Mouse (Mus musculus) fat pad, adult 2 months (tissue): ENCODE results near the gene Rin2.

Source experiments
- DNase-seq: peaks from one replicate; pipeline ENCODE4 v3.0.0-alpha.2; 2011; ENCODE audit warnings: low read depth, low spot score; ENCODE audit errors: extremely low read depth

Gene Rin2

DNA sequence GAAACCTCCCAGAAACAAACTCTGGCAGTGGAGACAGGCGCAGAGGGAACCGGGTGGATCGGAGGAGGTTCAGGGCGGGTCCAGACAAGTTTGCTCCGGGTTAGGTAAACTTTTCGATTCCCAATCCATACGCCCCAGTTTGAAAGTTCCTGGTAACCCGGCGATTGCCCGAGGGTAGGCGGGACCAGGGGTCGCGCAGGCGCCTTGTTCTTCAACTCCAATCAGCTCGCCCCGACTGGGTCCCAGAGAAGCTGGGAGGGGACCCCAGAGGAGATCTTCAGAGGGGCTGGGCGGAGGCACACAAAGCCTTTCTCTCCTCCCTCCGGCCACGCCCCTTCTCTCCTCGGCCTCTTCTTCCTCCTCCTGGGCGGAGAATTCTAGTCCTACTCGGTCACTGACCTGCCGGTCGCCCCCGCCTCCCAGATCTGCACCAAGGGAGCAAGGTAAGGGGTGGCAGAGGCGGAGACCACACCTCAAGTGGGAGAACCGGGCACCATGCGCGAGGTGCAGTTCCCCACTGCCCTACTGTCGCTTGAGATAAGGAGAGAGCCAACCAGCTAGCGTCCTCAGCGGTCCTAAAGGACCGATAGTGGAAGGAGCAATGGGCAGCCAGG, at the start of gene Rin2:
TSS of gene Rin2 (plus strand) at position 74 of the 614 bp plus-strand sequence.
- no peak for DNase-seq

DNA sequence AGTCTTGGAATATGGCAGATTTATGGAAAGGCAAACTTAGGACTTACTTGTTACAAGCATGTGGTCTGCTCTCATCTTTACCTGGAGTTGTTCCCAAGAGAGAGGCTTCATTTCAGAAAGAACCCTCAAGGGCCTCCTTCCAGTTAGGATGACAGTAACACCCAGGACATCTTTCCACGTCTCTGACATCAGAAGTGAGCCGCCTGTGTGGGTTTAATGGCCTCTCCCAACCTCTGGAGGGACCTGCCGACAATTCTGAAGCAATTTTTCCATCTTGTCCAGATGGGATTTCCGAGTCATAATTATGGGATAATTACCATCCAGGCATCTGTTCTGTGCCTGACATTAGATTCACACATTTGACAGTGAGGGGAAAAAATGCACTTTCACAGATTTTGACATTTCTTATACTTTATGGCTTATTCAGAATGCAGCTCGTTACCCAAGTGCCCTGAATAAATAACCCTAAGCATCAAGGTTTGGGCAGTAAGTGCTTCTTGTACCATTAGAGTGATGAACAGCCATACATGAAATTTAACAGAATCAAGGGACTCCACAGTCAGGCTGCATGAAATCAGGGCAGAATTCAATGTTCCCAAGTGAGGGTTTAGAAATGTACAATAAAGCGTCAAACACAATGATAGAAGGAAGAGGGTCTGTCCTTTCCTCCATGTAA, 43.8 kb upstream of the Rin2 start:
- DNase-seq: no peak

DNA sequence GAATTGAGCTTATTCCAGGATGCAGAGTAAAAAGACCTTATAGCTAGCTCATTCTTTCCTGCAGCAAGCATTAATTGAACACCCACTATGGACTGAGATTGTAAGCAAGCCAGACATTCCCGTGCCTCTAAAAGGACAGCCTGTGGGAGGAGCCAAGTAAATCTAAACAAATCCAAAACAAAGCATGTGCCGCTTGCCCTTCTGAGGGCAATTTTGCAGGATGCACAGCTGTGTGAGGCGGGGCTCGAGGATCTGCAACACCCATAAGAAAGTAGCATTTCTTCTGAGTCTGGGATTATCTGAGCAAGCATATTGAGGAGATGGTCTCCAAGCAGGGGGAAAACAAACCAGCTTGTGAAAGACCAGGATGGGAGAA, 43.2 kb upstream of the Rin2 start:
- no peak for DNase-seq

DNA sequence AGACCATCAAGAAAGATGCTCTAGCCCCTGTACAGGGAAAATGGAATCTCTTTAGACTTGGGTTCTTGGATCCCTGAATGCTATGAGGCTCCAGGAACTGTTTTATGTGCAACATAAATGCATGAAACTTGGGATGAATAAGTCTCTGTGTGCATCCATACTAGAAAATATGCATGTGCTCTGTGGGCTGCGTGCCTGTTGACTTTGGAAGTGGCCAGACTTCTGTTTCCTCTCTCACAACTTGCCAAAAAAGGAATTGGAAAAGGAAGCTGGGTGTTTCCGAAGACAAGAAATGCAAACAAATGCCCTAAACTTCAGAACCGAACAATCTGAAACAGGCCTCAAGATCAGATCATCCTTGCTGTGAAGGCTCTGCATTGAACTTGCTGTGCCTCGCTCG, 41.2 kb upstream of the Rin2 start:
- DNase-seq: no peak

DNA sequence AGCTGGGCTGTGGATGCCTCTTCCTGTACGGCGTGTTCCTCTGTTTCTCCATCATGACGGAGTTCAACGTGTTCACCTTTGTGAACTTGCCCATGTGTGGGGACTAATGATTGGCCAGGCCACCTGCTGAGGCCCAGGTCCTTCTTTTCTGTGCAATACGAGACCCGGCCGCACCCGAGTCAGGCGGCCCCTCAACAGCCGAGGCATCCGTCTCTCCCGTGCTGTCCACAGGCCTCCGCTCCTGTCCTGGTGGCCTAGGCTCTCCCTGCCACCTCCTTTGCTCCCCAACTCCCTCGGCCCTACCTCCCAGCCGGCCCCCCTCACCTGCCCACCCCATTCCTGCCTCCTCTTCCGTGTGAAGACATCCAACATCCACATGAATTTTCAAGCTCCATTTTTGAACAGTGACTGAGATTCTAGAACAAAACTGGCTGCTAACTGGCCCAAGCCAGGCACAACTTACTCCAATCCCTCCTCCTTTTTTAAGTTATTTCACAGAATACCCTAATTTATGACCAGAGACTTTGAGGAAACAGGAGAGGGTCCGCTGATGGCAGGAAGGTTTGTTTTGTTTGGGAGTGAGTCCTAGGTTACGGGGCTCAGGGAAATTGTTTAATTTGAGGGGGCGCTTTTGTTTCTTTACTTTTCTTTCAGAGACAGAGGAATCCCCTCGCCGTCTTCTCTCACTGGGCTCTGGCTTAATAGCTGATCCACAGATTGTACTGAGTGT, 34.6 kb upstream of the Rin2 start:
- DNase-seq: no peak

DNA sequence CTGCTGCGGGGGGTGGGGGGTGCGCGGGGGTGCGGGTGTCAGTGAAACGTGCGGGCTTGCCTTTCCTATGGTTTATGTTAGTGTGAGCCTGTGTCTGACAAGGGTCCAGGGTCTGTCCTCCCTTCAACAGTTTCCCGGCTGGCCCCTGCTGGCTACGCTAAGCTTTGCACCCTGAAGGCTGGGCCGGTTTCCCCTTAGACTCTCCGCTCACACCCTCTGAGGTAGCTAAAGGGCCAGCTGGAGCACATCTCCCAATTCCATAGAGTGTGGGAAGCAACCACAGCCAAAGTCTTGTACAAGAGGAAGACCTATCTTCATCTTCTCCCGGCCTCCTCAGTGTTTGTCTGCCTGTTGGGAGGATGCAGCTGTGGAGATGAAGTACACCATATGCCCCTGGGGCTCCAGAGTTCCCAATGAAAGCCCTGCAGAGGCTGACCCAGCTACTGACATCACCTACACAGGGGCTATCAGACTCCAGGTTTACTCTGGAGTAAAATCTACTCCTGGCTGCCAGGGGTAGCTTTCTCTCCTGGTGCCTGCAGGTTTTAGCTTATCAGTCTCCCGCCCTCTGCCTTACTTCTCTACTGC, 19.5 kb upstream of the Rin2 start:
- DNase-seq: no peak

DNA sequence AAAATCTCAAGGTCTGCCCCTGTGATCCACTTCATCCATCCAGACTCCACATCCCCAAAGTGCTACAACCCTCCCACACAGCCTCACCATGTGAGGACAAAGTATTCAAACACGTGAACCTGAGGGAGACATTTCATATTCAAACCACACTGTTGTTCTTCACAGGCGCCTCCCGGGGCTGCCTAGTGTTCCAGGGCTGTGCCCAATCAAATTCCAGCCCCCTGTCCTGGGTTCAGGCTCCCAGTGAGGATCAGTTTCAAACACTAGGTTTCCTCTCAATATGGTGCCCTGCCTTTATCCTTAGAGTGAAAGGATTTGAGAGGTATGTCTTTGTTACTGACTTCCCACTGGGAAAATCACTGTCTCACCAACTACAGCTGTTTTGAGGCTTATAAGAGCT, 18.9 kb upstream of the Rin2 start:
- no peak for DNase-seq

DNA sequence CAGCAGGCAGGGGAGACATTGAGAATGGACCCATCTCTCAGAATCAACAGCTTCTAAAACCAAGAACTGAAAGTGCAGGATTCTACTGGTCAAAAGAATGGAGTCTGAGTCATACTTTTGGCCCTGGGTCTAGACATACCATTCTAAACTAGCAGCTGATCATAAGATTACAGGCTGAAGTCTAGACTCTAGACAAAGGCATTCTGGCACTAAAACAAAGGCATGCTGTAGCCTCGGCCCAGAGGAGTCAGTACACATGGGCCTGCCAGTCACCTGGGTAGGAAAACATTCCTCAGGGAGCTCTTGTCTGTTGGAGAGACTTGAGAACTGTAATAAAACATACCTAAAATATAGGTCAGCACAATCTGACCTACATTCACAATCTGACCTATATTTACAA, 18.3 kb upstream of the Rin2 start:
- DNase-seq: no peak

DNA sequence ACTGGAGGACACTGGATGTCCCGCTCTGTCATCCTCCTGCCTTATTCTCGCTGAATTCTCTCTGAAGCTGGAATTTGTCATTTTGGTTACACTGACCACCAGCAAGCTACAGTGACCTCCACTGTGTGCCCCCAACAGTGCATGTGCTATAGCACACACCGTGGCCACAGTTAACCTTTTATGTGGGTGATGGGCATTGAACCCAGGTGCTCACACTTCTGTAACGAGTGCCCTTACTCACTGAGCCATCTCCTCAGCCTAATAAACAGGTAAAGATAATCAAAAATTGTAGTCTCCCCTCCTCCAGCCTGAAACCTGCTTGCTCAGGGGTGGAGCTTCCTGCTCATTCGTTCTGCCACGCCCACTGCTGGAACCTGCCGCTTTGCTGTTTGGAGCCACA, 13.8 kb upstream of the Rin2 start:
- DNase-seq: no peak

DNA sequence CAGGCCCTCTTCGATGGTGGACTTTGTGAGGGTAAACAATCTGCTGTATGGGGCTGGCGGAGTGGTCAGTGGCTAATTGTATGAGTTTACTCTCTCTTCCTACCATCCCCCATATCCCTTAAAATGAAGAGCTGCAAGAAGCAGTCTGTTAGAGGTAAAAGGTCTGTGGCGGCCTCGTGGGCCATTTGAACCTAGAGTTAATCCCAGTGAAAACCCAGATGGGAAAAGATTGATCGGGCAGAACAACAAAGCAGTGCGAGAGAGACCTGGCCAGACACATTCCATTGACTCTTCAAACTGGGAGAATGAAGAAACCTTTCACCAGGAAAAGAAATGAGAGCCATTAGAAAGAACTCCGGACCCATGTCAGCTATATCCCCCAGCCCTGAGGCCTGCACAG, 11.1 kb upstream of the Rin2 start:
- DNase-seq: no peak

DNA sequence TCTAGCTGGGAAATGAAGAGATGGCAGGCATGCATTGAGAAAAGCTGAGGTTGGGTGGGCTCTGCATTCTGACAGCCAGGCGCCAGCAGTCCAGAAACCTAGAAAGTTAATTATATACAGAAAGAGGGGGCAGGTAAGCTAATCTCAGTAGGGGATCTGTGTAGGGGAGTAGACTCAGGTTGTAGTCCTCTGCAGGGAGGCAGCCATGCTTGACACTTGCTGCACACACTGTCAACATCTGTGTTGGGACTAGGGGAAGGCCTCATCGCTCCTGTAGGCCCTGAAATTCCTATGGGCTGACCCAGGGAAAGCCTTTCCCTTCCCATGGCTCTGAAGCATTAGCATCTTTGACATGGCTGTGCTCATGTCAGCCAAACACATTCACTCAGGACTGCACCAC, 10.7 kb upstream of the Rin2 start:
- DNase-seq: no peak

DNA sequence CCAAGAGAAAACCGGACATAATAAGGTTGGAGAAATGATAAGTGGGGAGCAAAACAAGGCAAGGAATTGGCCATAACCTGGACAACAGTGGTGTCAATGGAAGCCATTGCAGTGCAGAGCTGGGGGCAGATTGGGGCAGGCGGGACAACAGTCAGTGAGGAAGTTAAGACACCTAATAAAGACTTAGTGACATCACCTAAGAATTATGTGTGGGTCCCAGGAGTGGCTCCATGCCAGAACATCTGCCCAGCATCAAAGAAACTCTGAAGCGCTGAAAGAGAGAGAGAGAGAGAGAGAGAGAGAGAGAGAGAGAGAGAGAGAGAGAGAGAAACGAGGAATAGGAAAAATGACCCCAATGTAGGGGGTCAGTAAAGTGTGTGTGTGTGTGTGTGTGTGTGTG, 6.9 kb upstream of the Rin2 start:
- no peak for DNase-seq

DNA sequence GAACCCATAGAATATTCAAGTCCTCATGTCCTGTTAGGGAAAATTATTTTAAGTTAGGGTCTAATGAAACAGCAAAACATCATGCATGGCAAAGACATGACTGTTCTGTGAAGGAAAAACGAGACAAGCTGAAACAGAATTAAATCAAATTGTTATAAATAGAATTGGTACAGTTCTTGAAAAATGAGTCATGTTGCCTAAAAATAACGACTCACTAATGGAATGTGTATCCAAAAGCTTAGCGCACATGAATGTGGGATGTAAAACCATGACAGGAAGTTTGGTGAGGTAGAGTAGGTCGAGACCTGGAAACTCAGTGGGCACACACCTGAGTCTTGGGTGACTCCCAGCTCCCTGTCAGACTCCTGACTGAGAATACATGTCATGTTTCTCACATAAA, 4.9 kb upstream of the Rin2 start:
- no peak for DNase-seq

DNA sequence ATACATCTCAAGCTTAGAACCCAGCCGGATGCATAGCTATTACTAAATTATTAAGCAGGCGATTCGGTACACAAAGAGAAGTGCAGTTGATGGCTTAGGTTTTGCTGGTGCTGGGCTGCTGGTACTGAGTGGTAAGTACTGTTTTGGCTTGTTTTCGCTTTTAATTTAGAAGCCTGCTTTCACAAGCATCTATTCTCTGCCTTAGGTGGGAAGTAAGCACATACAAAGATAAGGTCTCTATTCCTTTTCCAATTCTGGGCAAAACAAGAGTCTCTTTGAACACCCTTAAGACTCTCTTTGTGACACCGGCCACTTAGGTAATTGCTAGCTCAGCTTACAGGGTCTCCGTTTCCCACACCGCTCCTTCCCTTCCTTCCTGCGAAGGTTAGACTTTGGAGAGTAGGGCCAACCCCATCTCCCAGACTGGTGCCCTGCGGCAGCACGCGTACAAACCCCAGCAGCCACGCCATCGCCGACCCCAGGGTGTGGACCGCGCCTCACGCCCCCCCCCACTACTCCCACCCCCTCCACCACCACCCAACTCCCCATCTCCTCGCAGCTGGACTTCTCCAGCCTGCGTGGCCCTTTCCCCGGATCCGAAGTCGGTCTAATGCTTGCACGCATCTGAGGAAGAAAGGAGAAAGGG, 396 bp upstream of the Rin2 start:
- DNase-seq: no peak

DNA sequence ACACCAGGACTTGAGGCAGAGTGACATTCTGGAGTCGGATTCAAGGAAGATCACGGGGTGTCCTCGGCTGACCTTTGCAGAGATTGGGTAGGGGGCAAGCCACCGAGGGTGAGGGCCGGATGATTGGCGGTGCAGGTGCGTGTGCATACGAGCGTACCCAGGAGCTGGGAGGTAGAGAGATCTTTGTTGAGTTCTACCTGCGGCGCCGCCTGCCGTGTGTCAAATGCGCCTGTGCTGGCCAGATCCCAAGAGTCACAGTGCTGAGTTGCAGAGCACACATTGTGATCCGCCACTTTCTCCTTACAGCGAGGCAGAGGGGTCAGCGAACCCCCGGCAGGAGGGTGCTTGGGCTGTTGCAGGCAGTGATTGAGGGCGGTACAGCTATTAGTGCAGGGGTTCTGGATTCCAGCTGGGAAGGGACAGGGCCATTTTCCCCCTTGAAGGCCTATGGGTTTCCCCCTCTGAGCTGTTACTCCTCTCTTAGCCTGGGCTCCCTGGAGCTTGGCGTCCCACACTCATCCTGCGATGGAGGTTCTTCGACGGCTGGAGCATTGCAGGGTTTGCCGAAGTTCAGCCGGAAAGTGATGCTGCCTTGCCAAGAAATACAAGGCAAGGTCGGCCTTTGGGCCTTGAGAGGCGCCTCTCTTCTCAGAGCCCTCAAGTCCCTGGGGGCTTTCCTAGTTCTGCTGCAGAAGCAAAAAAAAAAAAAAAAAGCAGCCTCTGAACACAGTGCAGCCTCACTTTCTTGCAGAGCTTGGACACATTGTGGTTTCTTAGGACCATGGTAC, 935 bp downstream of the Rin2 start:
- DNase-seq: no peak

DNA sequence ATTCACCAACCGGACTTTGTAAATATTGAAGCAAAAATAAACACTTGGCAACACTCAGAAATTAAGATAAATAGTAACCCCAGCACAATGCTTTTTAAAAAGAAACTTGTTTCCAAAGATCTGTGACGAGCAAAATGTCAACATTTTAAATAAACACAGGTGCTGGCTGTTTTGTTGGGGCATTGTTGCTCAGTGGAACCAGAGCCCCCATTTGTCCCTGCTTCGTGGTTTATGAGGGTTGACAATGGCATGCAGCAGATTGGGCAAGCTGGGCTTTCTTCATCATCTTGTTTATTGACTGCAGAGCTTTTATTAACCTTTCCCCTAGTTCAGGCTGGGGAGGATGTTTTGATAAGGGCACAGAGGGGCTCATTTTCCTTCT, 1.5 kb downstream of the Rin2 start:
- DNase-seq: no peak

DNA sequence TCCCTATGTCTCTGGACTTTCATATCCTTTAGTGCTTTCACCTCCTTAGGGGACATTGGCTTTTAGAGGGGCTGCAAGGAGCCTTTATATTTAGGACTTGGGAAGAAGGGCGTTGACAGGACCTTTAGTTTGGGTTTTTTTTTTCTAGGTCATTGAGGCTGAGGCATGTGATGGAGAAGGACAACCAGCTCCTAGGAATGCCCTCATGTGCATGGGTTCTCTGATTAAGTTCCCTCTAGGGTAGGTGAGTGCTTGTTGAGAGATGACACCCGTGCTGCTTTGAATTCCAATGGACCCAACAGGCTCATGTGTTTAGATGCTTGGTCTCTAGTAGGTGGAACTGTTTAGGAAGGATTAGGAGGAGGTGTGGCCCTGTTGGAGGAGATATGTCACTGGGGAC, 1.9 kb downstream of the Rin2 start:
- no peak for DNase-seq

DNA sequence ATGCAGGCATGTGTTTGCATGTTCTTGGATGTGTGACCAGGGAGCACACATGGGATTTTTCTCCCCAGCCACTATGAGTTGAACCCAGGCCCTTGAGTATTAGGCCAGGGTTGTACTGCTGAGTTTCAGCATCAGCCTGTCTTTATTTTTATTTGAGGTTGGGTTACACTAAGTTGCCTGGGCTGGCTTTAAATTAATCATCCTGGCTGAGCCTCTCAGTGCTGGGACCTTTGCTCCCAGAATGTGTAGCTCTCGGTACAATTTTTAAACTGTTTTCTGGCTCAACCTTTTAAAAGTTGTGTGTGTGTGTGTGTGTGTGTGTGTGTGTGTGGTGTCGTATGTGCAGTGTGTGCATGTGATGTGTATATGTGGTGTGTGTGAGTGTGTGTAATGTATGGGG, 5.1 kb downstream of the Rin2 start:
- no peak for DNase-seq

DNA sequence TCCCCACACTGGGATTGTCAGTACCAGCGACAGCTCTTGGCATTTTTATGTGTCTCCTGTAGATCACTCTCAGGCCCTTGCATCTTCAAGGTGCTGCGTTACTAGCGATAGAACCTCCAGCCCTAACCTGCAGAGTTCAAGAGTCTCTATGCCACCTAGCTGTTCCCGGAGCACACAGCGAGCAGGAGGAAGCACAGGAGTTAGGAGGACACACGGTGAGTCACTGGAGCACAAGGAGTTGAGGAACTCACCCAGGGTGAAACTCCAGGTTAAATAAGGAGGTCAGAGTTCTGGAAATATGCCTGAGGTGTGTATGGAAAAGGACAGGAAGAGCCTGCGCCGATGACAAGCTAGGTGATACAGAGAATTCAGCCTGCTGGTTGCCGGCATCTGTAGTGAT, 5.7 kb downstream of the Rin2 start:
- no peak for DNase-seq

DNA sequence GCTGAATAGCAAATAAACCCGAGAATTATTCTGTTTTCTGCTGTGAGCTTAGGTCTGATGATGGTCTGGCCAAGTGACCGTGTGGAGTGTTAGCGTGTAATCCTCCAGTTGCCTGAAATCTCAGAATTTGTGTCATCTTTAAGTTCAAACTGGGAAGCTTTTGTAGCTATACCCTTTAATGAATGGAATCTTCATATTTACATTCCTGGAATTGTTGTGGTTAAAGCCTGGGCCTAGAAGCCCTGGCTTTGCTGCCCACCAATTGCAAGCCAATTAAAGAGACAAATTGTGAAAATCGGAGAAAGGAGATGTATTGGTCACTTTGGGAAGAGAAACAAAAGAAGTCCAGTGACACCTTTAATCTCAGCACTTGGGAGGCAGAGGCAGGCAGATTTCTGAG, 6.6 kb downstream of the Rin2 start:
- no peak for DNase-seq

DNA sequence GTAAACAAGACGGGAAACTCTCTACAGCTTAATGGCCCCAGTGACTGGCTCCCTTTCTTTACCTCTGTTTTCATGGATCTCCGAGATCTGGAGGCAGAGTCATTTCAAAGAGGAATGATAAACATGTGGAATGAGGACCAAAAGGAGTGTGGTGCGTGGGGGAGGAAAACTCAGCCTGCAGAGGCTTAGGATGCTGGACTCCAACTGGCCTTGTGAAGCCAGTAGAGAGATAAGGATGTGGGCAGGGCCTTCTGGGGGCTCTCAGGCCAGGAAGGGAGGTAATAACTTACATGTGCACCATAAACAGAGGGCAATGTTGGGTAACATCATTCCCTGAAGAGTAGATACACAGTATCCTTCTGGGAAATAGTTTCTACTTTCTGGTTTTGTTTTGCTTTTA, 7.9 kb downstream of the Rin2 start:
- DNase-seq: no peak
